Mouse (Mus musculus) midbrain, embryonic 15.5 days (tissue): ENCODE results near the gene Gm14399. TPM values are rescaled to one million over a fixed set of nuclear protein-coding genes. Genes with fewer than 3 reads are reported as not detected.
"Not testable (repeated sequence)": the region's sequence is repeated elsewhere in the genome, so short reads cannot be mapped to it uniquely, and the experiment has no call there.

ENCODE experiments used
- ATAC-seq: fragments of 200-750 bp; cut with Nextera tagmentation; replicated peaks from 2 replicates; pipeline ENCODE4 v1.8.0; 2017; ENCODE audit warnings: moderate TSS enrichment
- H3K27ac ChIP-seq: fragments of 300-500 bp; sonication (generic); 2 replicates; pipeline ENCODE4 v1.5.1; 2015; ENCODE audit warnings: mild to moderate bottlenecking, inconsistent platforms
- H3K27me3 ChIP-seq: fragments of 300-500 bp; sonication (generic); replicated peaks from 2 replicates; pipeline ENCODE4 v1.6.1; 2015; ENCODE audit warnings: inconsistent platforms
- H3K36me3 ChIP-seq: fragments of 300-500 bp; sonication (generic); replicated peaks from 2 replicates; pipeline ENCODE4 v1.6.1; 2015; ENCODE audit warnings: inconsistent platforms
- H3K4me1 ChIP-seq: fragments of 300-500 bp; sonication (generic); 2 replicates; pipeline ENCODE4 v1.6.1; 2015; ENCODE audit warnings: inconsistent platforms
- H3K4me2 ChIP-seq: fragments of 300-500 bp; sonication (generic); 2 replicates; pipeline ENCODE4 v1.6.1; 2015; ENCODE audit warnings: inconsistent platforms, mild to moderate bottlenecking, moderate library complexity
- H3K4me3 ChIP-seq: fragments of 300-500 bp; sonication (generic); 2 replicates; pipeline ENCODE4 v1.5.1; 2015; ENCODE audit warnings: mild to moderate bottlenecking, inconsistent platforms
- H3K9ac ChIP-seq: fragments of 300-500 bp; sonication (generic); 2 replicates; pipeline ENCODE4 v1.6.1; 2015; ENCODE audit warnings: mild to moderate bottlenecking, inconsistent platforms
- H3K9me3 ChIP-seq: fragments of 300-500 bp; sonication (generic); 2 replicates; pipeline ENCODE4 v1.6.1; 2016; ENCODE audit warnings: inconsistent platforms
- WGBS: fragments of 180-500 bp; shearing (Covaris S2); methylation state at CpG from one replicate; pipeline ENCODE4 v1.1.7; 2015; ENCODE audit warnings: mixed read lengths; 5-methylcytosine and 5-hydroxymethylcytosine counted together
- polyA plus RNA-seq: library from polyadenylated mRNA; unstranded; fragments of >200 nt; fragmentation: Nextera tagmentation; extraction: Ambion mirVana; gene quantifications from 2 replicates; pipeline ENCODE4 v1.2.1, GENCODE M21; 2015

Gene Gm14399
- polyA plus RNA-seq = 6.0 and 7.3 TPM in 2 replicates

- H3K36me3 ChIP-seq, H3K27me3 ChIP-seq, H3K9me3 ChIP-seq, ATAC-seq, H3K27ac ChIP-seq, H3K4me1 ChIP-seq: not testable (repeated sequence)
- 0% methylated on average over 1 of the region's 2 CpGs for WGBS
- H3K4me3 ChIP-seq = peak within 1 kb of the TSS; percentile 48
- H3K9ac ChIP-seq = peak within 1 kb of the TSS; percentile 32; the same call in 1 of the 2 replicates
- H3K4me2 ChIP-seq = peak within 1 kb of the TSS; percentile 46
Observed at GRCm38 (mm10) chr2:175141993-175142295, at the start of gene Gm14399. TSS of gene Gm14399 (minus strand) at chr2:175142012.

GRCm38 (mm10) chr2:175179008-175179407, 37.2 kb upstream of the Gm14399 start:
- H3K9ac ChIP-seq, H3K4me2 ChIP-seq, H3K9me3 ChIP-seq, H3K4me3 ChIP-seq, H3K4me1 ChIP-seq, H3K27me3 ChIP-seq, H3K36me3 ChIP-seq, ATAC-seq, H3K27ac ChIP-seq: not testable (repeated sequence)
- WGBS = 48% methylated on average over 1 of the region's 1 CpGs

- H3K36me3 ChIP-seq = no peaks in the 10 kb centered on the region
- H3K9me3 ChIP-seq = no peaks in the 10 kb centered on the region
- H3K9ac ChIP-seq = no peak overlapping the region
- ATAC-seq = no peak
- no peaks in the 10 kb centered on the region for H3K4me1 ChIP-seq
- no peaks in the 10 kb centered on the region for H3K27me3 ChIP-seq
- no peak overlapping the region for H3K27ac ChIP-seq
- no peak overlapping the region for H3K4me3 ChIP-seq
- no peak overlapping the region for H3K4me2 ChIP-seq
- 79% methylated on average over 6 of the region's 6 CpGs for WGBS
Observed at GRCm38 (mm10) chr2:175176312-175176711, 34.5 kb upstream of the Gm14399 start.

GRCm38 (mm10) chr2:175175401-175176180, 33.8 kb upstream of the Gm14399 start, which contains the start of gene Gm14443:
TSS of gene Gm14443 (minus strand) at chr2:175175871.
- H3K4me1 ChIP-seq, H3K27me3 ChIP-seq, H3K27ac ChIP-seq, H3K36me3 ChIP-seq, H3K4me2 ChIP-seq, H3K9ac ChIP-seq, ATAC-seq, H3K9me3 ChIP-seq, H3K4me3 ChIP-seq: not testable (repeated sequence)
- 79% methylated on average over 12 of the region's 12 CpGs for WGBS

GRCm38 (mm10) chr2:175174058-175174457, 32.2 kb upstream of the Gm14399 start:
- H3K9me3 ChIP-seq, H3K4me2 ChIP-seq: not testable (repeated sequence)
- 82% methylated on average over 2 of the region's 2 CpGs for WGBS

GRCm38 (mm10) chr2:175172906-175173595, 31.2 kb upstream of the Gm14399 start:
- ATAC-seq, H3K4me1 ChIP-seq, H3K9ac ChIP-seq, H3K27ac ChIP-seq, H3K27me3 ChIP-seq, H3K36me3 ChIP-seq, H3K4me2 ChIP-seq, H3K9me3 ChIP-seq, H3K4me3 ChIP-seq: not testable (repeated sequence)
- 85% methylated on average over 3 of the region's 3 CpGs for WGBS

More at GRCm38 (mm10) chr2:175174058-175174457, 32.2 kb upstream of the Gm14399 start:
- H3K27me3 ChIP-seq, H3K27ac ChIP-seq, H3K36me3 ChIP-seq, H3K4me1 ChIP-seq, H3K4me3 ChIP-seq, H3K9ac ChIP-seq, ATAC-seq: not testable (repeated sequence)

GRCm38 (mm10) chr2:175172123-175172522, 30.3 kb upstream of the Gm14399 start:
- WGBS = 85% methylated on average over 3 of the region's 3 CpGs
- Histone ChIP-seq H3K27ac (no peak overlapping the region), H3K4me1 (no peaks in the 10 kb centered on the region), H3K27me3 (no peaks in the 10 kb centered on the region), H3K4me2 (no peak overlapping the region), H3K4me3 (no peak overlapping the region), H3K36me3 (no peaks in the 10 kb centered on the region), H3K9me3 (no peaks in the 10 kb centered on the region), H3K9ac (no peak overlapping the region)
- no peak for ATAC-seq

- H3K4me2 ChIP-seq, H3K9me3 ChIP-seq, ATAC-seq, H3K36me3 ChIP-seq, H3K27me3 ChIP-seq, H3K4me3 ChIP-seq, H3K4me1 ChIP-seq, H3K9ac ChIP-seq, H3K27ac ChIP-seq: not testable (repeated sequence)
- WGBS = 88% methylated on average over 2 of the region's 2 CpGs
Observed at GRCm38 (mm10) chr2:175166870-175167269, 25.1 kb upstream of the Gm14399 start.

GRCm38 (mm10) chr2:175165110-175165509, 23.3 kb upstream of the Gm14399 start:
- H3K4me1 ChIP-seq, ATAC-seq, H3K9me3 ChIP-seq, H3K4me3 ChIP-seq, H3K27ac ChIP-seq, H3K9ac ChIP-seq, H3K27me3 ChIP-seq, H3K36me3 ChIP-seq, H3K4me2 ChIP-seq: not testable (repeated sequence)
- WGBS = 94% methylated on average over 12 of the region's 12 CpGs

- 91% methylated on average over 4 of the region's 4 CpGs for WGBS
- H3K4me2 ChIP-seq, H3K9ac ChIP-seq, ATAC-seq, H3K9me3 ChIP-seq, H3K27me3 ChIP-seq, H3K4me3 ChIP-seq, H3K36me3 ChIP-seq, H3K27ac ChIP-seq, H3K4me1 ChIP-seq: not testable (repeated sequence)
Observed at GRCm38 (mm10) chr2:175161438-175161837, 19.6 kb upstream of the Gm14399 start.

GRCm38 (mm10) chr2:175158642-175159041, 16.8 kb upstream of the Gm14399 start:
- no peak for ATAC-seq
- Histone ChIP-seq H3K4me1 (no peaks in the 10 kb centered on the region), H3K9me3 (0 out of 2 replicates have a peak, but pooled peaks cover 4% of the 10 kb centered on the region), H3K4me3 (no peak overlapping the region), H3K9ac (no peak overlapping the region), H3K27me3 (no peaks in the 10 kb centered on the region), H3K4me2 (no peak overlapping the region), H3K27ac (no peak overlapping the region), H3K36me3 (no peaks in the 10 kb centered on the region)
- 85% methylated on average over 3 of the region's 3 CpGs for WGBS

- Histone ChIP-seq H3K4me2 (no peak overlapping the region), H3K27me3 (no peaks in the 10 kb centered on the region), H3K9me3 (0 out of 2 replicates have a peak, but pooled peaks cover 4% of the 10 kb centered on the region), H3K27ac (no peak overlapping the region), H3K4me1 (no peaks in the 10 kb centered on the region), H3K9ac (no peak overlapping the region), H3K4me3 (no peak overlapping the region), H3K36me3 (no peaks in the 10 kb centered on the region)
- 93% methylated on average over 13 of the region's 13 CpGs for WGBS
- ATAC-seq = no peak
Observed at GRCm38 (mm10) chr2:175156696-175157095, 14.9 kb upstream of the Gm14399 start.
